Mouse (Mus musculus) liver, adult 2 months (tissue): Measurements from ENCODE around the gene Fbln2. TPM values are rescaled to one million over a fixed set of nuclear protein-coding genes. Genes with fewer than 3 reads are reported as not detected.

Source experiments
- DNase-seq: peaks from one replicate; pipeline ENCODE4 v3.0.0-alpha.2; 2011; ENCODE audit warnings: low read depth, low spot score; ENCODE audit errors: extremely low read depth
- H3K27ac ChIP-seq: fragments of 200-500 bp; replicated peaks from 2 replicates; pipeline ENCODE4 v1.5.1; 2012; ENCODE audit warnings: low read depth, mild to moderate bottlenecking, control low read depth, inconsistent platforms, low read length; ENCODE audit not compliant: insufficient read depth
- H3K27me3 ChIP-seq: fragments of 200-500 bp; 2 replicates; pipeline ENCODE4 v1.6.1; 2012; ENCODE audit warnings: mild to moderate bottlenecking, moderate library complexity, low read length, inconsistent platforms; ENCODE audit not compliant: control insufficient read depth, insufficient read depth
- H3K36me3 ChIP-seq: fragments of 200-500 bp; 2 replicates; pipeline ENCODE4 v1.6.1; 2012; ENCODE audit warnings: low read length, inconsistent platforms; ENCODE audit not compliant: control insufficient read depth, insufficient read depth
- H3K4me1 ChIP-seq: fragments of 200-500 bp; 2 replicates; pipeline ENCODE4 v1.6.1; 2011; ENCODE audit warnings: low read length; ENCODE audit not compliant: control insufficient read depth, insufficient read depth
- H3K4me3 ChIP-seq: fragments of 200-500 bp; 2 replicates; pipeline ENCODE4 v1.5.1; 2011; ENCODE audit warnings: low read depth, mild to moderate bottlenecking, control low read depth, low read length, moderate library complexity; ENCODE audit not compliant: insufficient read depth
- H3K79me2 ChIP-seq: fragments of 200-500 bp; 2 replicates; pipeline ENCODE4 v1.6.1; 2012; ENCODE audit warnings: inconsistent platforms, mild to moderate bottlenecking, low read length, moderate library complexity; ENCODE audit not compliant: control insufficient read depth, insufficient read depth
- H3K9ac ChIP-seq: fragments of 200-500 bp; 2 replicates; pipeline ENCODE4 v1.6.1; 2012; ENCODE audit warnings: low read depth, mild to moderate bottlenecking, control low read depth, inconsistent platforms, low read length
- CTCF ChIP-seq: fragments of 200-500 bp; IDR thresholded peaks from 2 replicates; pipeline ENCODE4 v1.5.1; 2011; ENCODE audit warnings: low read depth, low read length, control low read depth
- POLR2A ChIP-seq: fragments of 200-500 bp; IDR thresholded peaks from 2 replicates; pipeline ENCODE4 v1.6.1; 2011; ENCODE audit warnings: low read length, control low read depth; ENCODE audit not compliant: insufficient read depth; ENCODE audit errors: extremely low read depth
- WGBS: fragments of 180-500 bp; shearing (Covaris S2); methylation state at CpG from one replicate; pipeline ENCODE4 v1.1.7; 2018; 5-methylcytosine and 5-hydroxymethylcytosine counted together
- polyA plus RNA-seq: library from polyadenylated mRNA; depleted of rRNA; stranded (reverse); fragments of >200 nt; gene quantifications from 2 replicates; pipeline ENCODE4 v1.2.3, GENCODE M21; 2012
- total RNA-seq: library from RNA; depleted of rRNA; stranded (reverse); fragments of >200 nt; gene quantifications from 2 replicates; pipeline ENCODE4 v1.2.3, GENCODE M21; 2014

The Fbln2 gene
- total and polyA plus RNA-seq, 2 experiments: 1.4 to 3.5 TPM

GRCm38 (mm10) chr6:91225346-91225745 lies 13.1 kb downstream of the Fbln2 start:
- TF ChIP-seq CTCF: no peak
- TF ChIP-seq POLR2A: no peak
- Histone ChIP-seq H3K4me3 (no peak overlapping the region), H3K27me3 (no peaks in the 10 kb centered on the region), H3K79me2 (no peaks in the 10 kb centered on the region), H3K4me1 (no peaks in the 10 kb centered on the region), H3K27ac (no peak overlapping the region), H3K9ac (no peak overlapping the region), H3K36me3 (no peaks in the 10 kb centered on the region)
- WGBS: 72% methylated on average over 4 of the region's 4 CpGs
- DNase-seq: no peak

DNA sequence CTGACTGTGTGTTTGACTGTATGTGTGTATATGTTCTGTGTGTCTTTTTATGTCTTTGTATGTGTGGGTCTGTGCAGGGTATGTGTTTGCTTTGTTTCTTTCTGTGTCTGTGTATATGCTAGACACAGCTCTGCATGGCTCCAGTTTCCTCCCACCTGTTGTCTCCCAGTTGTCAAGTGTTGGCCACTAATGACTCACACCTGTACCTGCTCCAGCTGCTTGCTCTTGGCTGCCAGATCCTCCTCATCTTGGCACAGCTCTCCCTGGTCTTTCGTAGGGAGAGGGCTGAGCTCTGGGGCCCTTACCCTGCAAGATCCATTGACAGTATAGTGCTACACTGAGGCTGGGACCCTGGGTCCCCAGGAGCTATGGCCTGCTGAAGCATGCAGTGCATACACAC lies 13.8 kb downstream of the Fbln2 start:
- H3K36me3 ChIP-seq: no peaks in the 10 kb centered on the region
- H3K4me1 ChIP-seq: no peaks in the 10 kb centered on the region
- TF ChIP-seq CTCF: no peak
- TF ChIP-seq POLR2A: no peak
- 76% methylated on average over 1 of the region's 1 CpGs for WGBS
- H3K27ac ChIP-seq: no peak overlapping the region
- H3K4me3 ChIP-seq: no peak overlapping the region
- no peak for DNase-seq
- H3K79me2 ChIP-seq: no peaks in the 10 kb centered on the region
- no peaks in the 10 kb centered on the region for H3K27me3 ChIP-seq
- no peak overlapping the region for H3K9ac ChIP-seq

- Histone ChIP-seq H3K27me3 (no peaks in the 10 kb centered on the region), H3K79me2 (no peaks in the 10 kb centered on the region), H3K36me3 (no peaks in the 10 kb centered on the region), H3K4me3 (no peak overlapping the region), H3K27ac (no peak overlapping the region), H3K9ac (no peak overlapping the region), H3K4me1 (no peaks in the 10 kb centered on the region)
- 65% methylated on average over 4 of the region's 4 CpGs for WGBS
- no peak for DNase-seq
- no peak for TF ChIP-seq POLR2A
These were observed 16.7 kb downstream of the Fbln2 start for GRCm38 (mm10) chr6:91228980-91229379.

- Histone ChIP-seq H3K4me3 (no peak overlapping the region), H3K27ac (no peak overlapping the region), H3K79me2 (no peaks in the 10 kb centered on the region), H3K9ac (no peak overlapping the region), H3K36me3 (no peaks in the 10 kb centered on the region), H3K27me3 (no peaks in the 10 kb centered on the region), H3K4me1 (no peaks in the 10 kb centered on the region)
- TF ChIP-seq CTCF (no peak), POLR2A (no peak)
- DNase-seq: no peak
- WGBS: 92% methylated on average over 5 of the region's 5 CpGs
These were observed 18.7 kb downstream of the Fbln2 start for GRCm38 (mm10) chr6:91231000-91231399.

GRCm38 (mm10) chr6:91231523-91231922 lies 19.3 kb downstream of the Fbln2 start:
- Histone ChIP-seq H3K36me3 (no peaks in the 10 kb centered on the region), H3K4me3 (no peak overlapping the region), H3K9ac (no peak overlapping the region), H3K79me2 (no peaks in the 10 kb centered on the region), H3K27me3 (no peaks in the 10 kb centered on the region), H3K4me1 (no peaks in the 10 kb centered on the region), H3K27ac (no peak overlapping the region)
- 81% methylated on average over 4 of the region's 4 CpGs for WGBS
- TF ChIP-seq POLR2A: no peak
- TF ChIP-seq CTCF: no peak
- no peak for DNase-seq

- DNase-seq: no peak
- 77% methylated on average over 12 of the region's 12 CpGs for WGBS
- TF ChIP-seq POLR2A: no peak
- peak; percentile 37 for TF ChIP-seq CTCF
- Histone ChIP-seq H3K4me1 (no peaks in the 10 kb centered on the region), H3K36me3 (no peaks in the 10 kb centered on the region), H3K79me2 (no peaks in the 10 kb centered on the region), H3K27me3 (no peaks in the 10 kb centered on the region), H3K9ac (no peak overlapping the region), H3K4me3 (no peak overlapping the region), H3K27ac (no peak overlapping the region)
These were observed 20.8 kb downstream of the Fbln2 start for GRCm38 (mm10) chr6:91233011-91233410.
